Mouse (Mus musculus) MEL (cell line): ENCODE data around the gene Emilin1. TPM values are rescaled to one million over a fixed set of nuclear protein-coding genes. Genes with fewer than 3 reads are reported as not detected.
A peak's percentile ranks its signal among the peaks of the same experiment; 100 is the strongest.

Experiments
- DNase-seq: peaks from one replicate; pipeline ENCODE4 v3.0.0; 2011; ENCODE audit warnings: low read depth, low spot score
- H3K27ac ChIP-seq: 2 replicates; pipeline ENCODE4 v1.5.1; 2012; ENCODE audit warnings: low read depth, mild to moderate bottlenecking, control low read depth, low read length, moderate library complexity; ENCODE audit not compliant: control insufficient read depth
- H3K27me3 ChIP-seq, 2 experiments: fragments of 150-350 bp in 1 of 2; sonication (generic) in 1 of 2; 2 replicates each; pipeline ENCODE4 v1.6.1; 2012; ENCODE audit warnings: low read length in 2 of 2, mild to moderate bottlenecking in 2 of 2, improper control_type of control experiment in 1 of 2, moderate library complexity in 1 of 2; ENCODE audit not compliant: insufficient read depth in 2 of 2, control insufficient read depth in 1 of 2
- H3K36me3 ChIP-seq, 2 experiments: 2 replicates each; pipeline ENCODE4 v1.6.1; 2012 to 2014; ENCODE audit warnings: low read length in 2 of 2, improper control_type of control experiment in 1 of 2, inconsistent platforms in 1 of 2, mild to moderate bottlenecking in 1 of 2; ENCODE audit not compliant: insufficient read depth in 2 of 2, control insufficient read depth in 1 of 2
- H3K4me1 ChIP-seq, 2 experiments: fragments of 150-350 bp in 1 of 2; sonication (generic) in 1 of 2; 2 replicates each; pipeline ENCODE4 v1.6.1; 2012; ENCODE audit warnings: low read length in 2 of 2, improper control_type of control experiment in 1 of 2, mild to moderate bottlenecking in 1 of 2; ENCODE audit not compliant: insufficient read depth in 2 of 2, control insufficient read depth in 1 of 2
- H3K4me3 ChIP-seq, 2 experiments: fragments of 150-350 bp in 1 of 2; sonication (generic) in 1 of 2; 2 replicates each; pipeline ENCODE4 v1.5.1; 2012; ENCODE audit warnings: low read depth in 2 of 2, low read length in 2 of 2, mild to moderate bottlenecking in 2 of 2, moderate library complexity in 2 of 2, control low read depth in 1 of 2, improper control_type of control experiment in 1 of 2; ENCODE audit not compliant: control insufficient read depth in 1 of 2, insufficient read depth in 1 of 2
- H3K79me2 ChIP-seq: 2 replicates; pipeline ENCODE4 v1.6.1; 2012; ENCODE audit warnings: mild to moderate bottlenecking, low read length, moderate library complexity; ENCODE audit not compliant: control insufficient read depth, poor library complexity, insufficient read depth
- H3K9ac ChIP-seq: 2 replicates; pipeline ENCODE4 v1.6.1; 2012; ENCODE audit warnings: low read depth, mild to moderate bottlenecking, control low read depth, low read length, moderate library complexity; ENCODE audit not compliant: control insufficient read depth, poor library complexity, severe bottlenecking
- H3K9me3 ChIP-seq: fragments of 150-350 bp; sonication (generic); replicated peaks from 2 replicates; pipeline ENCODE4 v1.6.1; 2012; ENCODE audit warnings: mild to moderate bottlenecking, low read length, improper control_type of control experiment, moderate library complexity; ENCODE audit not compliant: insufficient read depth
- EP300 ChIP-seq, 2 experiments: IDR thresholded peaks; 2 replicates each; pipeline ENCODE4 v1.6.1; 2011; ENCODE audit warnings: improper control_type of control experiment in 2 of 2, low read length in 2 of 2, low read depth in 1 of 2, mild to moderate bottlenecking in 1 of 2
- GATA1 ChIP-seq: IDR thresholded peaks from 2 replicates; pipeline ENCODE4 v1.6.1; 2011; ENCODE audit warnings: low read depth, low read length, improper control_type of control experiment
- HCFC1 ChIP-seq: IDR thresholded peaks from 2 replicates; pipeline ENCODE4 v1.6.1; 2012; ENCODE audit warnings: low read depth, mild to moderate bottlenecking, inconsistent platforms, low read length, improper control_type of control experiment, moderate library complexity
- MAFK ChIP-seq: IDR thresholded peaks from 2 replicates; pipeline ENCODE4 v1.6.1; 2011; ENCODE audit warnings: low read depth, mild to moderate bottlenecking, low read length, improper control_type of control experiment, borderline replicate concordance
- MAZ ChIP-seq: IDR thresholded peaks from 2 replicates; pipeline ENCODE4 v1.6.1; 2012; ENCODE audit warnings: low read depth, mild to moderate bottlenecking, inconsistent platforms, low read length, improper control_type of control experiment
- MXI1 ChIP-seq: IDR thresholded peaks from 2 replicates; pipeline ENCODE4 v1.6.1; 2011; ENCODE audit warnings: mild to moderate bottlenecking, low read depth, low read length, improper control_type of control experiment
- MYB ChIP-seq: IDR thresholded peaks from 2 replicates; pipeline ENCODE4 v1.6.1; 2011; ENCODE audit warnings: mild to moderate bottlenecking, low read depth, low read length, improper control_type of control experiment
- NELFE ChIP-seq: IDR thresholded peaks from 2 replicates; pipeline ENCODE4 v1.6.1; 2011; ENCODE audit warnings: low read depth, low read length, improper control_type of control experiment
- NRF1 ChIP-seq: IDR thresholded peaks from 2 replicates; pipeline ENCODE4 v1.6.1; 2014; ENCODE audit warnings: low read depth, mild to moderate bottlenecking, inconsistent platforms, low read length, improper control_type of control experiment, moderate library complexity; ENCODE audit not compliant: poor library complexity, insufficient read depth, severe bottlenecking
- POLR2A ChIP-seq, 2 experiments: IDR thresholded peaks; 2 replicates each; pipeline ENCODE4 v1.6.1; 2011 to 2012; ENCODE audit warnings: low read length in 2 of 2, mild to moderate bottlenecking in 2 of 2, control low read depth in 1 of 2, improper control_type of control experiment in 1 of 2, low read depth in 1 of 2, moderate library complexity in 1 of 2; ENCODE audit not compliant: control insufficient read depth in 1 of 2, insufficient read depth in 1 of 2, poor library complexity in 1 of 2
- POLR2AphosphoS5 ChIP-seq: IDR thresholded peaks from 2 replicates; pipeline ENCODE4 v1.6.1; 2012; ENCODE audit warnings: low read depth, borderline replicate concordance, mild to moderate bottlenecking, inconsistent platforms, low read length, moderate library complexity, mixed read lengths
- RAD21 ChIP-seq: IDR thresholded peaks from 2 replicates; pipeline ENCODE4 v1.6.1; 2011; ENCODE audit warnings: mild to moderate bottlenecking, low read depth, low read length, improper control_type of control experiment
- RCOR1 ChIP-seq: IDR thresholded peaks from 2 replicates; pipeline ENCODE4 v1.6.1; 2012; ENCODE audit warnings: low read depth, mild to moderate bottlenecking, inconsistent platforms, low read length, improper control_type of control experiment
- SIN3A ChIP-seq: IDR thresholded peaks from 2 replicates; pipeline ENCODE4 v1.6.1; 2012; ENCODE audit warnings: low read length, improper control_type of control experiment, inconsistent platforms
- SMC3 ChIP-seq: IDR thresholded peaks from 2 replicates; pipeline ENCODE4 v1.6.1; 2011; ENCODE audit warnings: low read depth, low read length, improper control_type of control experiment
- TAL1 ChIP-seq: IDR thresholded peaks from 2 replicates; pipeline ENCODE4 v1.6.1; 2012; ENCODE audit warnings: mild to moderate bottlenecking, inconsistent platforms, low read length, moderate library complexity, mixed read lengths
- TCF12 ChIP-seq: IDR thresholded peaks from 2 replicates; pipeline ENCODE4 v1.6.1; 2014; ENCODE audit warnings: low read depth, mild to moderate bottlenecking, inconsistent platforms, low read length, improper control_type of control experiment, moderate library complexity
- ZKSCAN1 ChIP-seq: IDR thresholded peaks from 2 replicates; pipeline ENCODE4 v1.6.1; 2012; ENCODE audit warnings: low read depth, mild to moderate bottlenecking, inconsistent platforms, low read length, improper control_type of control experiment, moderate library complexity
- ZMIZ1 ChIP-seq: IDR thresholded peaks from 2 replicates; pipeline ENCODE4 v1.6.1; 2012; ENCODE audit warnings: low read depth, mild to moderate bottlenecking, inconsistent platforms, low read length, improper control_type of control experiment, moderate library complexity
- ZNF384 ChIP-seq: IDR thresholded peaks from 2 replicates; pipeline ENCODE4 v1.6.1; 2012; ENCODE audit warnings: low read depth, mild to moderate bottlenecking, inconsistent platforms, low read length, improper control_type of control experiment
- polyA plus RNA-seq, 2 experiments: library from polyadenylated mRNA; stranded (reverse) in 1 of 2; unstranded in 1 of 2; fragments of >175 nt in 1 of 2; fragments of >200 nt in 1 of 2; gene quantifications; 2 replicates each; pipeline versions ENCODE4 v1.2.1 to v1.2.4; 2012; ENCODE audit warnings: low replicate concordance in 2 of 2, low read depth in 1 of 2; ENCODE audit not compliant: insufficient read length in 2 of 2, insufficient read depth in 1 of 2, missing spikeins in 1 of 2
- total RNA-seq: library from RNA; depleted of rRNA; stranded (reverse); fragments of 300-350 nt; gene quantifications from 2 replicates; pipeline ENCODE4 v1.2.3, GENCODE M21; 2012

Emilin1 gene
- total and polyA plus RNA-seq, 3 experiments: 1.3 to 2.0 TPM; not detected in 1

- H3K9ac ChIP-seq: no peak overlapping the region
- no peak overlapping the region for H3K27ac ChIP-seq
- peaks cover 0 to 12% of the 10 kb centered on the region in 2 experiments; a peak in 2 of 4 replicates for H3K36me3 ChIP-seq
- peaks cover 0 to 10% of the 10 kb centered on the region in 2 experiments; a peak in 2 of 4 replicates for H3K4me1 ChIP-seq
- no peak for TF ChIP-seq SIN3A
- no peak for TF ChIP-seq HCFC1
- TF ChIP-seq POLR2A (IDR thresholded peaks at IDR 0.05; ENCODE audit: control insufficient read depth in 1 of 2, insufficient read depth in 1 of 2, low read depth in 1 of 2, low read length in 2 of 2, poor library complexity in 1 of 2): no peak
- TF ChIP-seq MAFK: no peak
- no peak for TF ChIP-seq ZKSCAN1
- no peak for TF ChIP-seq MYB
- no peak for TF ChIP-seq EP300 (IDR thresholded peaks at IDR 0.05; ENCODE audit: low read depth in 1 of 2, low read length in 2 of 2)
- TF ChIP-seq TCF12: no peak
- TF ChIP-seq POLR2AphosphoS5: no peak
- no peak for TF ChIP-seq ZNF384
- no peak for TF ChIP-seq RCOR1
- no peak for TF ChIP-seq NRF1
- no peak for TF ChIP-seq TAL1
- no peak for TF ChIP-seq SMC3
- no peak for TF ChIP-seq NELFE
- no peak for TF ChIP-seq GATA1
- no peak for TF ChIP-seq MAZ
- TF ChIP-seq MXI1: no peak
- no peak overlapping the region for H3K4me3 ChIP-seq
- H3K27me3 ChIP-seq: no peaks in the 10 kb centered on the region
- no peaks in the 10 kb centered on the region for H3K9me3 ChIP-seq
- H3K79me2 ChIP-seq: peaks cover 5% of the 10 kb centered on the region; the same call in 1 of the 2 replicates
- DNase-seq: no peak
Observed at GRCm38 (mm10) chr5:30890375-30890774, 22.8 kb upstream of the Emilin1 start.

GRCm38 (mm10) chr5:30901860-30902259 is 11.3 kb upstream of the Emilin1 start:
- Histone ChIP-seq H3K9me3 (no peaks in the 10 kb centered on the region), H3K27ac (no peak overlapping the region), H3K79me2 (peaks cover 12% of the 10 kb centered on the region), H3K9ac (no peak overlapping the region), H3K4me1 (peaks cover 0 to 7% of the 10 kb centered on the region in 2 experiments; a peak in 3 of 4 replicates), H3K4me3 (no peak overlapping the region), H3K36me3 (peaks cover 11 to 13% of the 10 kb centered on the region in 2 experiments), H3K27me3 (no peaks in the 10 kb centered on the region)
- TF ChIP-seq RAD21 (no peak), ZMIZ1 (peak; percentile 57; the same call in 1 of the 2 replicates)
- DNase-seq: no peak
